Mouse (Mus musculus) thymus, postnatal 4 days (tissue): ENCODE data around the gene Sulf2.
A peak's percentile ranks its signal among the peaks of the same experiment; 100 is the strongest.

ENCODE experiments used
- DNase-seq: peaks from one replicate; pipeline ENCODE4 v3.0.0; 2021

The Sulf2 gene

DNA sequence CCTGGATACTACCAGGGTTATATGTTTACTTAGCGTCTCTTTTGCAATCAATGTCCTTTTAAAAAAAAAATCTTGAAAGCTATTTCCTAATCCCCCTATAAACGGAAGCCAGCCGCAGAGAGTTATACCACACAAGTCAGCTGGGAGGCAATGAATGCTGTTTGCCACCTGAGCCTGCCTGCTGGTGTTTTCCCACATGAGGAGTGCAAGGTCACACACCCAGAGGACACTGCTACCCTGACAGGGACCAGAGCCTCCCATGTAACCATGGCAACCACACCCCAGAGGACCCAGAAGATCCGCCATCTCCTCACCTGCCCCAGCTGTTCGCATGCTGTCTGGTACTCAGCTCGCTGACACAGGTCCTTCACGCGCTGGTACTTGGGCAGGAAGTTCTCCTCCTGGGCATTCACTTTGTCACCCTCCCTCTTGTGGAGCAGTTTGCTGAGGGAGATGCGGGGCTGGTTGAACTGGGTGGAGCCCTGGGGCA is 71.9 kb downstream of the Sulf2 start:
- peak; percentile 22 for DNase-seq

DNA sequence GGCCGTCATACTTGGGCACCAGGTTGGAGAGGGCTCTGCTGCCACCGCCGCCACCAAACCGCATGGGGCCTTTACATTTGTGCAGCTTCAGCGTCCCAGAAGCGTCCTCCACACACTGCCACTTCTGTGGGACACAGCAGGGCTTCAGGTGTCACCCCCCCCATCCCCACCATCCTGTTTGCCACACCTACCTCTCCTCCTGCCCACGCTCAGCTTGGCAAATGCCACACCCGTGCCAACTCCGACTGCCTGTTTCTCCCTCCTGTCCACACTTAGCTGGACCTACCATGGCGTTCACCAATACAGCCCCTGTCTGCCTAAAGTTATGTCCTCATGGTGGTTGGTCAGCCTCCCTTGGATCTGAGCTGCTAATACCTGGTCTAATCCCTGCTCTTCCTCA is 72.8 kb downstream of the Sulf2 start:
- no peak for DNase-seq

DNA sequence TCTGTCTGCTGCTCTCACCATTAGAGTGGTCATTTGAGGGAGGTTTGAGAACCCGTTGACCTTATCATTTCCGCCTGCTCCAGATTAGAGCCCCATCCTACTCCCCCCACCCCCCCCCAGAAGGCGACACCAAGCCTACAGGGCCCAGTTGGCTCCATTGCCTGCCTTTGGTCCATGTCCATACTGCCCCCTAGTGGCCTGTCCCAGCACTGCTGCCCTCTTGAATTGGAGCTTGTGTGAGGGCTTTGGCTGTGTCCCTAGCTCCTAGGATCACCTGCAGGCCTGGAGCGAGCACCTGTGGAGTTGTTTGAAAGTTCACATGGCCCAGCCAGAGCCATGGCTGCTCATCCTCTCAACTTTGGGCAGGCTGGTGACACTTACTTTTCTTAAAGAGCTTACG is 73.3 kb downstream of the Sulf2 start:
- peak; percentile 88 for DNase-seq

DNA sequence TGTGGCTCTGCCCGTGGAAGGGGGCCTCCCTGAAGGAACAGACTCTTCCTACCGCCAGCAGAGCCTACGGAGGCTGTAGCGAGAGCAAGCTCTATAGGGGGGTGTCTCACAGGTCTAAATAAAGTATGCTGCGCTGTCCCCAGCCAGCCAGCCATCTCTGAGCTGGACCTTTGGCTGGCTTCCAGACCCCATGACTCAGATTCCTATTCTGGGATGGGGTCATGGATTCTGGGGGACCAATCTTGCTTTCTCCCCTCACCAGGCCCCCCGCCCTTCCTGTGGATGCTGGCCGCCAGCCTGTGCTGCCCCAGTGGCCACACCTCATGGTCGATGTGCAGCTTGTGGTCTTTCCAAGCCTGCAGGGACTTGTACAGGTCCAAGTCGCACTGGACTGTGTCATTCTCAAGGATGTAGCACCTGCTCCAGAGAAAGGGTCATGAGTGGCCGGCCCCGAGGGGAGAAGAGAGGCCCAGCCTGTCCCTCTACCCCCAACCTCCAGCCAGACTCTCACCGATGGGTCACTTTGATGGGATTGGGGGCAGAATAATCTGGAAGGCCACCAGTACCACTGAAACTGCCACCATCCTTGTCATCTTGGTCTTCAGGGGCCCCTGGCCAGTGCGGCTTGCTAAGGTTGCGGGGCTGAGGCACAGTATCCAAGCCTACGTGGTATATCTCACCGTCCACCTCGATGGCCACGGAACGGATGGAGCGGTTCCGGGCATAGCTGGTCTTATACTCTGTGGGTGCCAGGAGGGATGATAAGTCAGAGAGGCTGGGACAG is 74.3 kb downstream of the Sulf2 start:
- DNase-seq, result no peak

DNA sequence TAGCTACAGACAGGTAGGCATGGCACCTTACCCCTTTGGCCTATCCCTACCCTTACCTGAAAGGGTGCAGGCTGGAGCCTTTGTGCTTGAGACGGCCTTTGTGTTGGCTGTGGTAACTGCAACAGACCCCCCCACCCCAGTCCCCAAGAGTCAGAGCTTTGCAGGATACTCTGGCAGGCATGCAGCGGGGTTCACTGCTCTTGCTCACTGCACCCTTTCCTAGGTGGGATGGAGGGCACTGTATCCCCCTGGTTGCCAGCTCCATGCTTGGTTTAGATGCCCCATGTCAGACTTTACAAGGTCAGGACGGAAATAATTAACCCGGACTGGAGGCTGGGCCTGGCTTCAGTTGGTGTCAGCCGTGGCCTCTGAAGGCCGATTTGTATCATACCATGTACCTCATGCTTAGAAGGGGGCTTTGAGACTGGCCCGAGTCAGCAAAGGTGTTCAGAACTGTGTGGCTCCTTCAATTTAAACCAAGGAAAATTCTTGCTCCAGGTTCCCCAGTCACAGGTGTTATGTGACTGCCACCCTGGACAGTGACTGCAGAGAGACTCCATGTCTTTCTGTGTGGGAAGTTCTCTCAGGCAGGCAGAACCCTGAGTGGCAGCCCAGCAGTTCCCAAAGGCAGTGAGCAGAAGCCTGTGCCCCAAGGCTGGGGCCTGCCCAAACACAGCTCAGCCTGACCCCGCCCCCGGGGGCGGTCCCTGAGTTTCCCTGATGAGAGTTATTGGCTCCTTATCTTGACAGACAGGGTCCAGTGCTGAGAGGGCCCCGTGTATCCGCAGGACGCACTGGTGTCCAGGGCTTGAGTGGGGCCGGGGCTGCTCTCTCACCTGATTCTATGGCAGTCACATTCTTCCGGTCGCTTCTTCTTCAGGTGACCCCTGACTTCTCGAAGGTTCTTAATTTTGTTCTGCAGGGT is 75.2 kb downstream of the Sulf2 start:
- peak; percentile 43 for DNase-seq

DNA sequence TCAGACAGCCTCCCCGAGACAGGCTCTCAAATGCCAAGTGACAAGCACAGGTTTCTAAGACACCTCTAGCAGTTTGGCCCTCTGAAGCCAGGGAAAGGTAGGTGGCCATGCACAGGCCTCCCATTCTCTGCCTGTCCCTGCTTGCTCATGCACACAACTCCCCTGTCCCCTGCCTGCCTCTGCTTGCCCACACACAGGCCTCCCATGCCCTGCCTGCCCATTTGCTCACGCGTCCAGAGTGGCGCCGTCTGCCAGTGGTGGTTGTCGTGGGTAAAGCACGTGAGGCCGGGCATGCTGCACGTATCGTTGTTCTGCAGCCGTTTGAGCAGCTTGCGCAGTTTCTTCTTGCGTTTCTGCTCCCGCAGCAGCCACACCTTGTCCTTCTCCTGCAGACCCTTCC is 76.2 kb downstream of the Sulf2 start:
- no peak for DNase-seq

DNA sequence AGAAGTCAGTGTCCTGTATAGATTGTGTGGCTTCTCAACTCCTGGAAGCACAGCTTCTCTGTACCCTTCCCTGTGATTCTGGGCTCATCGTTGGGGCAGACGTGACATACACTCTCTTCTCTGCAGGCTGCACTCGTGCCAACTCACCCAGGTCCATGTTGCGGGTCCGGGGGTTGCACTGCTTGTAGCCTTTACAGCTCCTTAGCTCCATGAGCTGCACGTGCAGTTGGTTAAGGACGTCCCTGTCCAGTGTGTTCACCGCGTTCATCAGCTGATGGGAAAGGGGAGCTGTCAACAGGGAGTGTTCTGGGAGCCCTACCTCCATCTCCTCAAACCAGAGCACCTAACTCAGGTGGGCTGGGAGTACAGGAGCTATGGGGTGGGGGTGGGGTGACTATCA is 78.1 kb downstream of the Sulf2 start:
- no peak for DNase-seq

DNA sequence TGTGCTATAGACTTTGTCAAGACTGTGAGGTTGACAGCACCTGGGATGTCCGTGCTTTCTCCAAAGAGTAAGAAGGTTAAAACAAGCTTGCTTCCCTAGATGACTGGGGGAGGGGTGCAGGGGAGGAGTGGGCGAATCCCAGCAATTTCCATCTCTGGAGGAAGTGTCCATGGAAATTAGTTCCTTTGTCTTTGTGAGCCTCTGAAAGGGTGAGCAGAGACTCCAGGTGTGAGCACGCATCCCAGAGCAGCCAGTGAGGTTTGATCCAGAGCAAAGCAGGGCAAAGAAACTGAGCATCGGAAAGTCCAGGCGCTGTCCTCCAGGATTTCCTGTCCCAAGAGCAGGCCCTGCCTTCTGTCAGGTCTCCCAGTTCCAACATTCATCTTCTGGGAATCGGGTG is 81.1 kb downstream of the Sulf2 start:
- no peak for DNase-seq

DNA sequence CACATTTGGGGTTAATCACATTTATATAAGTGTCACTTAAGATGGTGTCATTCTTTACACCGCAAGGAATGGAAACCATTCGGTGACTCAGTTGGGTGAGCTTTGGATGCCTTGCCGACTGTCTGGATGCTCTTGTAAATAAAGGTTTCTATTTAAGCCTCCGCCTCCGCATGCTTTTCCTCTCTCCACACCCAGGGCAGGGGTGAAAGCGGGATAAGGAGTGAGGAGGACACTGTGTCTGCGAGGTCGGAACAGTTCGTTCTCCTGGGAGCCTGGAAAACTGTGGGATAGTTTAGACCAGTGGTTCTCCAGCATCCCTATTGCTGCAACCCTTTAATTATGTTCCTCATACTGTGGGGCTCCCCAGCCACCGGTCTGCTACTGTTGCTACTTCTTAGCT is 82.4 kb downstream of the Sulf2 start:
- no peak for DNase-seq

DNA sequence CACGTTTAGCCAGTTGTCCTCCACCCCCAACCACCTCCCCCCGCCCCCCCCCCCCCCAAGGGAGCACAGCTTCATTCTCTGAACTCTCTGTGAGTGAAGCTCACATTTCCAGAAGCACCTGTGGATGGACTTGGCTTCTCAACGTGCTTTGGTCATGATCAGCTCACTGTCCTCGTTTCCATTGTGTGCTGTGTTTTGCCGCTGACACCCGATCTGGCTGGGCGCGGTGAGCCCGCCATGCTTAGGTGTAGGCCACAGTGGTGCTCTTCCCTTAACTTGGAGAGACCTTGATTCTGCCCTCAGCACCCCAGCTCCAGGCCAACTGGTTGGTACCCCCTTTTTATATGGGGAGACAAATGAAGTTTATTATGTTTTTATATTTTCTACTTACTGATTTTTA is 83.6 kb downstream of the Sulf2 start:
- no peak for DNase-seq

DNA sequence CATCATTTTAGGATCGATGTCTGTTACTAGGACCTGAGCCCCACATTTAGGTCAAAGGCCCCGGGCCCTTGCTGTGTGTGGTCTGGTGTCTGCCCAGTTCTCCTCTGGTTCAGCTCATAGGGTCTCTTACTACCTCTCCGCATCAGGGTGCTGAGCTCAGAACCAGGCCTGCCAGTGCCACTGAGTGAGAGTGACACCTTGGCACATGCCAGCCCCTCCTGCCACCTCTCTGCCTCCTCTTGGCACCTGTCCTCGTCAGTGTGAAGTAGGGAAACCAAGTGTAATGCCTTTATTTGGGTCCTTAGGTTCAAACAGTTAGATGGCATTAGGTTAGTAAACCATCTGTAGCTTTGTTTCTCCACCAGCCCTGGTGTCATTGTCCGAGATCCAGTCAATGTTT is 84.0 kb downstream of the Sulf2 start:
- DNase-seq, result no peak

DNA sequence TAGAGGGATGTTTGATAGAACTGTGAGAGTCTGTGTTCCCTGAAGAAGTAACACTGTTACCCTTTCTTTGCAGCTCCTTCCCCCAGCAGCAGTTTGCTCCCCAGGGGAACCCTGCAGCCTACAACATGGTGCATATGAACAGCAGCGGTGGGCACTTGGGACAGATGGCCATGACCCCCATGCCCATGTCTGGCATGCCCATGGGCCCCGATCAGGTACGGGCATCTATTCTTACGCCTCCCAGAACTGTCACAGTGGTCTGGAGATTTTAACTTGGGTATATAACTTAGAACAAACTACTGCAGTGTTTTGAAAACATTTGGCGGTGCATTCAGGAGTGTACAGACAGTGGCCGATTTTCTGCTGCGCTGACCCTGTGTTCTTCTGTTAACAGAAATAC is 85.7 kb downstream of the Sulf2 start:
- no peak for DNase-seq

DNA sequence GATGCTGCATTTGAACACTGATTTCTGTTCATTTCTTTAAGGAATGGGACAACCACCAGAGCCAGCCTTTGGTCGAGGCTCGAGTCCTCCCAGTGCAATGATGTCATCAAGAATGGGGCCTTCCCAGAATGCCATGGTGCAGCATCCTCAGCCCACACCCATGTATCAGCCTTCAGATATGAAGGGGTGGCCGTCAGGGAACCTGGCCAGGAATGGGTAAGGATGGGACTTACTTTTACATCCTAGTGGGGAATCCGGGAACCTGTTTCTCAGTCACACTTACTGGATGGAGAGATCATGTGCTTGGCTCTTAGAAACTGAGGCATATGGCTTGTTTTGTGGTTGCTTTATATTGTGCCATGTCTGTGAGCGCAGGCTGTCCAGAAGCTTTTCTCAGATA is 86.3 kb downstream of the Sulf2 start:
- DNase-seq, result no peak

DNA sequence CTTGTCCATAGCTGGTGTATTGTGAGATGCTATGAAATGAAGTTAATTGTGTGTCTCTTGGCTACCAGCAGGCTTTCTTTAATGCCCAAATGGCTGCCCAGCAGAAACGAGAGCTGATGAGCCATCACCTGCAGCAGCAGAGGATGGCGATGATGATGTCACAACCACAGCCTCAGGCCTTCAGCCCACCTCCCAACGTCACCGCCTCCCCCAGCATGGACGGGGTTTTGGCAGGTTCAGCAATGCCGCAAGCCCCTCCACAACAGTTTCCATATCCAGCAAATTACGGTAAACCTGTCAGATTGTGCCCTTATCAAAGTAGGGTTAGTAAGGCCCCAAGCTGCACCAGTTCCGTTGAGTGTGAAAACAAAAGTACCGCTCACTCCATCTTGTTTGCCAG is 87.2 kb downstream of the Sulf2 start:
- DNase-seq, result no peak

DNA sequence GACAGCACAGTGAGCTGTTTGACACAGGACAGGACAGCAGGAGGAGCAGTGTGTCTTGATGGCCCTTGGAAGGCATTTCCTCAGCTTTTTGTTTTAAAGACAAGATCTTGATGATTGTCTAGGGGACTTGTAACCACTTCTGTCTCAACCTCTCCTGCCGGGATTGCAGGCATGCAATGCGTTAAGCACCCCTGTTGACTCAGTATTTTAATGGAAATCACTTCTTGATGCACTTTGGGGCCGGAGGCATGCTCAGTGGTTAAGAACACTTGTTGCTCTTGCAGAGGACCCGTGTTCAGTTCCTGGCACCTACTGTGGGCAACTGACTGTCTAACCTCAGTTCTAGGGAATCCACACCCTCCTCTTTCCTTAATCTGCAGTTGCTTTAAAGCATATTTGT is 89.0 kb downstream of the Sulf2 start:
- DNase-seq, result no peak

DNA sequence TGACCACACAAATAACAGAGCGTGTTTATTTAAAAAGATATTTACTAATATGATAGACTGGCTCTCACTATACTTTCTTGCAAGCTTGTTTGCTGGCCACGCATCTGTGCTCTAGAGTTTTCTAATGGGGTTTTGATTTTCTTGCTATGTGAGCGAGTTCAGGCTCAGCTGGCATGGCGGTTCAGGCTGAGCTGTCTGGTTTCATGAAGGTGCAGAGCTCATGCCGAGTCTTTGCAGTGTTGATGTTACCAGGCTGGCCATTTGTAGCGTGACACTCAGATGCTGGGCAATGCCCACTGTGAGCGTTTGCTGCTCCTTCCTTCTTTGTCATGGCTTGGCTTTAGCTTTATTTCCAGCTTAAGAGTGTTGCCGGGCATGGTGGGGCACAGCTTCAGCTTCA is 93.0 kb downstream of the Sulf2 start:
- no peak for DNase-seq

DNA sequence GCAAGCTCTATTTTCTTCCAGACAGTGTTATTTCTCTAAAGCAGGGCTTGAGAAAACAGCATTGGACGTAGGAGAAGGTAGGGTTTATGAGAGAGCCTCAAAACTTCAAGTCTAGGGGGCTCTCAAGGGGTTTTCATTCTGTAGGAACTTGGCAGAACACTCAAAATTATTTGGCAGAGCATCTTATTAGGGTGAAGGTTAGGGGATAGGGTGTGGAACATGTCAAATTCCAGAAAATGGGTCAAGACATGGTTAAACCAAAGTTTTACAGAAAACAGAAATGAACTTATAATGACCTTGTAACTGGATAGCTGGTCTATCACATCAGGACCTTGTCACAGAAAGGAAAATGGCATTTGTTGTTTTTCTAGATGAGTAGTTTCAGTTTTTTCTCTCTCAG is 93.5 kb downstream of the Sulf2 start:
- no peak for DNase-seq

DNA sequence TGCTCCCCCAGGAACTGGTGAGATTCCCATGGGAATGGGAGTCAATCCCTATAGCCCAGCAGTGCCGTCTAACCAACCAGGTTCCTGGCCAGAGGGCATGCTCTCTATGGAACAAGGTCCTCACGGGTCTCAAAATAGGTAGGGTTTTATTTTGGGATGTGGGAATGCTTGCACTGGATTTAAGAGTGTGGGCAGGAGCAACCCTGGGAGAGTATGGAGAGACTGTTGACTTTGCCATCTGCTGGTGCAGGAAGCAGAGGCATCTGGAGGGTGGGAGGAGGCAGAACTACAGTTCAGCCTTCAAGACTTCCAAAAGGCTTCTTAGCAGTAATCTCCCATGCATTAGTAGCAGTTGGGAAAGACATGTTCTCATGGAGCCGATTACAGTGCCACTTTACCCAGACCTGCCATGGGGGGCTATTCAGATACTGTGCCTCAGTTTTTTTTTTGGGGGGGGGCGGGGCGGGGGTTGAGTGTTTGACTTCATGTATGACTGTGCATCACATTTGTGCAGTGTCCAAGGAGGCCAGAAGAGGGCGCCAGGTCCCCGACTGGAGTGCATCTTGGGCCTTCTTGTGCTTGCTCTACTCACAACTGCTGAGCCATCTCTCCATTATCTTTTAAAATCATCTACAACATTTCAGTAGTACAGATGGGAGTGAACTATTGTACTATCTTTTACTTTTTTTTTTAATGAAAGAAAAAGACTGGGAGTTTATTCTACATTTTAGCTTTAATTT is 95.6 kb downstream of the Sulf2 start:
- peak; percentile 83 for DNase-seq

DNA sequence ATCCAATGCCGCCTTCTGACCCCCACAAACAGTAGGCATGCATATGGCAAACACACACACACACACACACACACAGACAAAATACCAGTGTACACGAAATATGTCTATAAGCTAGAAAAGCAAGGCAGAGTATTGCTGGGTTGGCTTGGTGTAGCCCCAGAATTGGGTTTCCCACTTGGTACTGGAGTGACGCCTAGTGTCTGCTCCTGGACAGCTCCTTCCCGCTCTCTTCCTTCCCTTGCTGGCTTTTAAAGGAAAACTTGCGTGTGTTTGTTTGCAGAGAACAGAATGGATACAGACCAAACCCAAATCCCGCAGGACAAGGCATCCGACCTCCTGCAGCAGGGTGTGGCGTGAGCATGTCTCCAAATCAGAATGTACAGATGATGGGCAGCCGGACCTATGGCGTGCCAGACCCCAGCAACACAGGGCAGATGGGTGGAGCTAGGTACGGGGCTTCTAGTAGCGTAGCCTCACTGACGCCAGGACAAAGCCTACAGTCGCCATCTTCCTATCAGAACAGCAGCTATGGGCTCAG is 101.4 kb downstream of the Sulf2 start:
- no peak for DNase-seq

DNA sequence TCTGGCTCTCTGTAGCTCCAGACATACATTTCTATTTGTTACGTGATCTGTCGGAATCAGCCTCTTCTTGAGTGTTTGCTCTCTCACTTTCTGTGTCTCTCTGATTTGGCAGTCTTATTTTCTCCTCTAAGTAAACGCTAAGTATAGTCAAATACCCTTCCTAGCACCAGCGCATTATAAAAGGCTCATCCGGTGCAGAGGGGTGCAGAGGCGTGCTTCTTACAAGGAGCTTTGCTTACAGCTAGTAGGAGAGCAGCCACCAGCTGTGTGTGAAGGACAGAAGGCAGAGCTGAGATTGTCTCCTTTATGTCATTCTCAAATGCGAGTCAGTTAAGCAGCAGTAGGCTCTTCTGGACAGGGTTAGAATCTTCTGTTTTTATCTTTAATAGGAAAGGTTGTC is 103.5 kb downstream of the Sulf2 start:
- DNase-seq, result no peak

DNA sequence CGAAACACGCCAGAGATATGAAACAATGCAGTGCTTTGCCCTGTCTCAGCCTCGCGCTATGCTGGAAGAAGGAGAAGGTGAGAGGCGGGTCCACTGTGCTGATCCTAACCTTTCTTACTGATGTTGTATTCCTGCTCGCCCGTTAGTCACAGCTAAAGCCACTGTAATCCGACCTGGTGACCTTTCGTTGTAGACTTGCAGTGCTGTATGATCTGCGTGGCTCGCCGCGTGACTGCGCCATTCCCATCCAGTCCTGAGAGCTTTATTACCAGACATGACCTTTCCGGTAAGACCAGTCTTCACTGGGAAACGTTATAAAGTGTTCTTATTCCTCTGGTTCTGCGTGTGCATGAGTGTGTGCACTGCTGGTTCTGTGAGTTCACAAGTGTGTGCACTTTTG is 104.0 kb downstream of the Sulf2 start:
- no peak for DNase-seq

DNA sequence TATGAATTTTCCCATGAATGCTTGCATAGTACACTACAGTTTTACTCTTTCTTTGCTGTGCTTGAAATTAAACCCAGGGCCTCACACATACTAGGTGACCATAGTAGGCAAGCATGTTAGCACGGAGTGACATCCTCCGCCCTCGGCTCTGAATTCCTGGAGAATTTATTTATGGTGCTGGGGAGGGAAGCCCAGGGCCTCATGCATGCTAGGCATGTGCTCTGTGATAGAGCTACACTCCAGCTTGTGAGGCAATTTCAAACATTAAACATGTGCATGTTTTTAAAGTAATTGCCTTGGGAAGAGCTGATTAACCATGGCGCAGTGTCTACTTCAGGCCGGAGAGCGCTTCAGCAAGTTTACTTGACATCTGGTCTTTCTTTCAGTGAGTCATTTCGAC is 106.6 kb downstream of the Sulf2 start:
- no peak for DNase-seq

DNA sequence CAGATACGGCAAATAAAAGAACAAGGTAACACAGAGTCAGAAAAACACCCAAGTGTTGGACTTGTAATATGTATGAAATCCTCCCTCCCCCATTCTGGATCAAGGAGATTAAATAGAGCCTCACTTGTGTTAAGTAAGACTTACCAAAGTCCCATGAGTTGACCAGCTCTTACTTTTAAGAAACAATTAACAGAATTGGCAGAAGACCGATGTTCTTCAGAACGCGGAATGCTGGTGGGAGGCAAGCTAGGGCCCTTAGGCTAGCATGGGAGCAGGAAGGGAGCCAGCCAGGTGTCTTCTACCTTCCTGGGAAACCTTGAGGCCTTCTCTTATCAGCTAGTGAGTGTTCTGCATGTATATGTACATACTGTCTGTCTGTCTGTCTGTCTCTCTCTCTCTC is 107.5 kb downstream of the Sulf2 start:
- no peak for DNase-seq
